Comparison of ENCODE assay signal across 8 mouse cellular contexts in genomic region chrX:95195363-95196103, GRCm38 (mm10). TPM values are rescaled to one million over a fixed set of nuclear protein-coding genes. Genes with fewer than 3 reads are reported as not detected.
DNase-seq lines count a peak whose midpoint lies in the region; ATAC-seq lines count a peak whose summit lies in the region.

No protein-coding gene starts in this region.

- H3K9ac ChIP-seq in hindbrain, embryonic 16.5 days (ENCODE audit: low read depth, low read length) = peak overlapping the region; percentile 67
- peak overlapping the region; percentile 53 for H3K9ac ChIP-seq in neural tube, embryonic 15.5 days (replicated peaks)

- DNase-seq in left cerebral cortex, postnatal 36 days (ENCODE audit: low spot score in 2 of 2) = peak; percentile 8
- DNase-seq in left cerebral cortex, adult 18-20 months (ENCODE audit: low spot score in 2 of 2) = no peak
- DNase-seq in cerebellum, postnatal 36 days = peak; percentile 22 to 25
- no peak for DNase-seq in natural killer cell, adult 2 months (ENCODE audit: low spot score in 2 of 2)
- no peak for DNase-seq in left cerebral cortex, postnatal 10 days (ENCODE audit: extremely low spot score in 1 of 2, low spot score in 2 of 2)
- no peak for DNase-seq in lung, postnatal 14 days

- 40% methylated on average over 3 of the region's 3 CpGs for WGBS in hindbrain, embryonic 16.5 days
- WGBS in neural tube, embryonic 15.5 days = 42% methylated on average over 3 of the region's 3 CpGs

- H3K27me3 ChIP-seq in hindbrain, embryonic 16.5 days (replicated peaks; ENCODE audit: control insufficient read depth, insufficient read depth, low read length) = no peaks in the 10 kb centered on the region
- no peaks in the 10 kb centered on the region for H3K27me3 ChIP-seq in neural tube, embryonic 15.5 days (replicated peaks)

- intact Hi-C loops in left cerebral cortex, postnatal 36 days (cut with DNase I) = no loop called here
- intact Hi-C loops in left cerebral cortex, postnatal 10 days (cut with DNase I) = no loop called here

- H3K27ac ChIP-seq in hindbrain, embryonic 16.5 days (ENCODE audit: low read depth, low read length) = peak overlapping the region; percentile 65
- peak overlapping the region; percentile 79 for H3K27ac ChIP-seq in neural tube, embryonic 15.5 days (replicated peaks)

- H3K4me3 ChIP-seq in hindbrain, embryonic 16.5 days (ENCODE audit: low read length) = peak overlapping the region; percentile 51
- H3K4me3 ChIP-seq in neural tube, embryonic 15.5 days (replicated peaks) = peak overlapping the region; percentile 47

- H3K4me2 ChIP-seq in hindbrain, embryonic 16.5 days (ENCODE audit: low read length) = peak overlapping the region; percentile 64
- peak overlapping the region; percentile 59 for H3K4me2 ChIP-seq in neural tube, embryonic 15.5 days

- no peaks in the 10 kb centered on the region for H3K36me3 ChIP-seq in hindbrain, embryonic 16.5 days (ENCODE audit: control insufficient read depth, insufficient read depth, low read length)
- H3K36me3 ChIP-seq in neural tube, embryonic 15.5 days = no peaks in the 10 kb centered on the region

- H3K4me1 ChIP-seq in hindbrain, embryonic 16.5 days (ENCODE audit: control insufficient read depth, insufficient read depth, low read depth, low read length) = no peaks in the 10 kb centered on the region
- H3K4me1 ChIP-seq in neural tube, embryonic 15.5 days = 0 out of 2 replicates have a peak, but pooled peaks cover 2% of the 10 kb centered on the region

- no peaks in the 10 kb centered on the region for H3K9me3 ChIP-seq in hindbrain, embryonic 16.5 days (ENCODE audit: control insufficient read depth, low read length)
- no peaks in the 10 kb centered on the region for H3K9me3 ChIP-seq in neural tube, embryonic 15.5 days (replicated peaks)

- ATAC-seq in hindbrain, embryonic 16.5 days = peak; percentile 55
- peak; percentile 68 for ATAC-seq in neural tube, embryonic 15.5 days (ENCODE audit: low FRiP score)

RNA-seq across cellular contexts. Expression of gene Arhgef9, which starts 1.1 kb away (rescaled TPM):
- total RNA-seq in left cerebral cortex, postnatal 36 days (2021) = 100 to 1,000 TPM; 294 to 314 TPM
- 100 to 1,000 TPM; 293 to 298 TPM for total RNA-seq in left cerebral cortex, adult 18-20 months (2021)
- 47.7 and 48.0 TPM in 2 replicates for polyA plus RNA-seq in hindbrain, embryonic 16.5 days (2015; fragmentation: Nextera tagmentation; extraction: Ambion mirVana)
- 38.2 and 45.7 TPM in 2 replicates for polyA plus RNA-seq in neural tube, embryonic 15.5 days (2015; fragmentation: Nextera tagmentation; extraction: Ambion mirVana)
- 100 to 1,000 TPM; 170 to 176 TPM for total RNA-seq in left cerebral cortex, postnatal 10 days (2021)

Comparison
In these comparisons a context has a peak if more than half of its experiments do, and no peak if none do; other contexts are left out.
1. DNase-seq: peak in left cerebral cortex, postnatal 36 days (2 of 2) and cerebellum, postnatal 36 days (2 of 2); none in left cerebral cortex, adult 18-20 months (0 of 2), natural killer cell, adult 2 months (0 of 2), left cerebral cortex, postnatal 10 days (0 of 2) and lung, postnatal 14 days (single experiment).